Mouse (Mus musculus): Measurements from ENCODE around the gene Gm43738. TPM values are rescaled to one million over a fixed set of nuclear protein-coding genes. Genes with fewer than 3 reads are reported as not detected.

Gene Gm43738
- polyA plus RNA-seq, 1 experiment from 2014 or later, result not detected

- peak; percentile 100 for ATAC-seq
- Histone ChIP-seq H3K27me3 (no peaks in the 10 kb centered on the region), H3K36me3 (peaks cover 28% of the 10 kb centered on the region), H3K9ac (replicated peaks) (peak within 1 kb of the TSS; percentile 82), H3K9me3 (no peaks in the 10 kb centered on the region), H3K4me1 (replicated peaks) (peaks cover 33% of the 10 kb centered on the region), H3K4me3 (replicated peaks) (peak within 1 kb of the TSS; percentile 74), H3K27ac (peak within 1 kb of the TSS; percentile 73), H3K4me2 (replicated peaks) (peak within 1 kb of the TSS; percentile 86)
- 1% methylated on average over 26 of the region's 26 CpGs for WGBS
These were observed 1.1 kb upstream of the Gm43738 start, which contains the start of gene Fdps for GRCm38 (mm10) chr3:89101812-89102494. TSS of gene Fdps (minus strand) at chr3:89101959.

- Histone ChIP-seq H3K9me3 (no peaks in the 10 kb centered on the region), H3K36me3 (peaks cover 33% of the 10 kb centered on the region), H3K27ac (peak overlapping the region; percentile 73), H3K9ac (replicated peaks) (peak overlapping the region; percentile 82), H3K4me1 (replicated peaks) (peaks cover 33% of the 10 kb centered on the region), H3K4me3 (replicated peaks) (peak overlapping the region; percentile 74), H3K27me3 (no peaks in the 10 kb centered on the region), H3K4me2 (replicated peaks) (peak overlapping the region; percentile 86)
- ATAC-seq, result peak; percentile 56
- under 1% methylated on average over 19 of the region's 19 CpGs for WGBS
These were observed 536 bp upstream of the Gm43738 start for GRCm38 (mm10) chr3:89101459-89101811.

GRCm38 (mm10) chr3:89094021-89094420 is 6.9 kb downstream of the Gm43738 start:
- Histone ChIP-seq H3K4me3 (replicated peaks) (no peak overlapping the region), H3K4me2 (replicated peaks) (no peak overlapping the region), H3K27me3 (peaks cover 11% of the 10 kb centered on the region), H3K4me1 (replicated peaks) (peaks cover 30% of the 10 kb centered on the region), H3K27ac (0 out of 2 replicates have a peak overlapping the region, but pooled peaks have one; percentile 81), H3K36me3 (peaks cover 54% of the 10 kb centered on the region), H3K9me3 (no peaks in the 10 kb centered on the region), H3K9ac (replicated peaks) (no peak overlapping the region)
- no peak for ATAC-seq
- WGBS, result 84% methylated on average over 10 of the region's 10 CpGs

- Histone ChIP-seq H3K27ac (peak within 1 kb of the TSS; percentile 81), H3K9me3 (no peaks in the 10 kb centered on the region), H3K36me3 (peaks cover 54% of the 10 kb centered on the region), H3K9ac (replicated peaks) (peak within 1 kb of the TSS; percentile 83), H3K27me3 (peaks cover 20% of the 10 kb centered on the region), H3K4me2 (replicated peaks) (peak within 1 kb of the TSS; percentile 94), H3K4me1 (replicated peaks) (peaks cover 32% of the 10 kb centered on the region), H3K4me3 (replicated peaks) (peak within 1 kb of the TSS; percentile 74)
- peak; percentile 83 for ATAC-seq
- WGBS, result 2% methylated on average over 18 of the region's 18 CpGs
These were observed 7.7 kb downstream of the Gm43738 start, which contains the start of gene Rusc1 for GRCm38 (mm10) chr3:89093175-89093574. TSS of gene Rusc1 (minus strand) at chr3:89093311.

GRCm38 (mm10) chr3:89092509-89093090 is 8.3 kb downstream of the Gm43738 start:
- peaks cover 54% of the 10 kb centered on the region for H3K36me3 ChIP-seq
- WGBS, result 14% methylated on average over 11 of the region's 11 CpGs

GRCm38 (mm10) chr3:89091811-89092508 is 8.9 kb downstream of the Gm43738 start:
- Histone ChIP-seq H3K27ac (peak overlapping the region; percentile 81), H3K9ac (replicated peaks) (peak overlapping the region; percentile 83), H3K9me3 (no peaks in the 10 kb centered on the region), H3K27me3 (peaks cover 25% of the 10 kb centered on the region), H3K4me1 (replicated peaks) (peaks cover 41% of the 10 kb centered on the region), H3K4me3 (replicated peaks) (peak overlapping the region; percentile 74), H3K36me3 (peaks cover 54% of the 10 kb centered on the region), H3K4me2 (replicated peaks) (peak overlapping the region; percentile 94)
- no peak for ATAC-seq
- WGBS, result 8% methylated on average over 20 of the region's 20 CpGs

More at GRCm38 (mm10) chr3:89092509-89093090, 8.3 kb downstream of the Gm43738 start:
- Histone ChIP-seq H3K27ac (peak overlapping the region; percentile 81), H3K27me3 (peaks cover 25% of the 10 kb centered on the region), H3K9me3 (no peaks in the 10 kb centered on the region), H3K9ac (replicated peaks) (peak overlapping the region; percentile 83), H3K4me3 (replicated peaks) (peak overlapping the region; percentile 74), H3K4me1 (replicated peaks) (peaks cover 36% of the 10 kb centered on the region), H3K4me2 (replicated peaks) (peak overlapping the region; percentile 94)
- peak; percentile 46 for ATAC-seq

- WGBS, result under 1% methylated on average over 69 of the region's 74 CpGs
These were observed 9.9 kb downstream of the Gm43738 start for GRCm38 (mm10) chr3:89090694-89091655.

GRCm38 (mm10) chr3:89089882-89090591 is 10.9 kb downstream of the Gm43738 start:
- Histone ChIP-seq H3K4me2 (replicated peaks) (peak overlapping the region; percentile 94), H3K9me3 (no peaks in the 10 kb centered on the region), H3K4me1 (replicated peaks) (peaks cover 41% of the 10 kb centered on the region), H3K27ac (peak overlapping the region; percentile 81), H3K36me3 (peaks cover 48% of the 10 kb centered on the region), H3K9ac (replicated peaks) (peak overlapping the region; percentile 83), H3K27me3 (peaks cover 25% of the 10 kb centered on the region), H3K4me3 (replicated peaks) (peak overlapping the region; percentile 74)
- ATAC-seq, result peak; percentile 67
- 2% methylated on average over 40 of the region's 40 CpGs for WGBS

More at GRCm38 (mm10) chr3:89090694-89091655, 9.9 kb downstream of the Gm43738 start:
- Histone ChIP-seq H3K9ac (replicated peaks) (peak overlapping the region; percentile 83), H3K4me1 (replicated peaks) (peaks cover 41% of the 10 kb centered on the region), H3K9me3 (no peaks in the 10 kb centered on the region), H3K4me3 (replicated peaks) (peak overlapping the region; percentile 74), H3K27me3 (peaks cover 25% of the 10 kb centered on the region), H3K4me2 (replicated peaks) (peak overlapping the region; percentile 94), H3K27ac (peak overlapping the region; percentile 81), H3K36me3 (peaks cover 53% of the 10 kb centered on the region)
- peak; percentile 51 for ATAC-seq

- Histone ChIP-seq H3K9ac (replicated peaks) (peak overlapping the region; percentile 83; the same call in 1 of the 2 replicates), H3K4me3 (replicated peaks) (peak overlapping the region; percentile 74), H3K27me3 (peaks cover 25% of the 10 kb centered on the region), H3K9me3 (no peaks in the 10 kb centered on the region), H3K4me1 (replicated peaks) (peaks cover 41% of the 10 kb centered on the region), H3K36me3 (peaks cover 49% of the 10 kb centered on the region), H3K27ac (no peak overlapping the region), H3K4me2 (replicated peaks) (peak overlapping the region; percentile 94)
- no peak for ATAC-seq
- WGBS, result 66% methylated on average over 14 of the region's 14 CpGs
These were observed 11.9 kb downstream of the Gm43738 start for GRCm38 (mm10) chr3:89088974-89089373.

- peaks cover 53% of the 10 kb centered on the region for H3K36me3 ChIP-seq
- no peak overlapping the region; the same call in 1 of the 2 replicates for H3K4me2 ChIP-seq (replicated peaks)
- H3K4me3 ChIP-seq (replicated peaks), result no peak overlapping the region
- peaks cover 39% of the 10 kb centered on the region for H3K4me1 ChIP-seq (replicated peaks)
- H3K27me3 ChIP-seq, result peaks cover 25% of the 10 kb centered on the region
- WGBS, result 35% methylated on average over 21 of the region's 21 CpGs
- no peak overlapping the region for H3K27ac ChIP-seq
- H3K9ac ChIP-seq (replicated peaks), result no peak overlapping the region
- H3K9me3 ChIP-seq, result no peaks in the 10 kb centered on the region
- no peak for ATAC-seq
These were observed 13.4 kb downstream of the Gm43738 start for GRCm38 (mm10) chr3:89087338-89088110.

All from midbrain, embryonic 13.5 days (tissue).